Mouse (Mus musculus) T-helper 17 cell (primary cell): ENCODE data around the gene Nipal4.

Source experiments
- in situ Hi-C, 2 experiments: fragments of 300-600 bp; cut with MboI, MseI; formaldehyde crosslinking; loops; 1 replicate in 1 of 2; 2 replicates in 1 of 2; pipeline ENCODE4 v1.15.1; 2025; ENCODE audit warnings: high pct_unique_total_duplicates in 2 of 2

Nipal4 gene

GRCm38 (mm10) chr11:46119624-46120023, 46.7 kb downstream of the Nipal4 start:
- in situ Hi-C loops = no loop called here

- in situ Hi-C loops = no loop called here
Measured at GRCm38 (mm10) chr11:46116510-46116909, 49.8 kb downstream of the Nipal4 start.

- in situ Hi-C loops = no loop called here
Measured at GRCm38 (mm10) chr11:46115411-46116173, 50.7 kb downstream of the Nipal4 start.

GRCm38 (mm10) chr11:46115011-46115410, 51.3 kb downstream of the Nipal4 start:
- in situ Hi-C loops = no loop called here

- in situ Hi-C loops = no loop called here
Measured at GRCm38 (mm10) chr11:46114221-46114620, 52.1 kb downstream of the Nipal4 start.

GRCm38 (mm10) chr11:46113211-46113610, 53.1 kb downstream of the Nipal4 start:
- in situ Hi-C loops = no loop called here

- in situ Hi-C loops = no loop called here
Measured at GRCm38 (mm10) chr11:46110945-46111287, 55.4 kb downstream of the Nipal4 start.

GRCm38 (mm10) chr11:46110156-46110944, 56.0 kb downstream of the Nipal4 start:
- in situ Hi-C loops = no loop called here

GRCm38 (mm10) chr11:46109206-46109605, 57.1 kb downstream of the Nipal4 start:
- in situ Hi-C loops = no loop called here

GRCm38 (mm10) chr11:46107046-46107445, 59.3 kb downstream of the Nipal4 start:
- in situ Hi-C loops = no loop called here

GRCm38 (mm10) chr11:46102107-46102506, 64.2 kb downstream of the Nipal4 start:
- in situ Hi-C loops = no loop called here
